Mouse (Mus musculus): Measurements from ENCODE around the gene Mrvi1.

GRCm38 (mm10) chr7:110981036-110981435, 1.2 kb downstream of the Mrvi1 start:
- TF ChIP-seq CTCF (conservative IDR thresholded peaks at IDR 0.05; ENCODE audit: low read length) = no peak
- no peak for TF ChIP-seq NANOG (IDR thresholded peaks at IDR 0.05; ENCODE audit: borderline replicate concordance, low read length)

All from E14TG2a.4 (cell line).